Mouse (Mus musculus): ENCODE measurements around the gene Bco2. TPM values are rescaled to one million over a fixed set of nuclear protein-coding genes. Genes with fewer than 3 reads are reported as not detected.

The Bco2 gene
- total and polyA plus RNA-seq, 2 experiments: 6.0 to 24.3 TPM

DNA sequence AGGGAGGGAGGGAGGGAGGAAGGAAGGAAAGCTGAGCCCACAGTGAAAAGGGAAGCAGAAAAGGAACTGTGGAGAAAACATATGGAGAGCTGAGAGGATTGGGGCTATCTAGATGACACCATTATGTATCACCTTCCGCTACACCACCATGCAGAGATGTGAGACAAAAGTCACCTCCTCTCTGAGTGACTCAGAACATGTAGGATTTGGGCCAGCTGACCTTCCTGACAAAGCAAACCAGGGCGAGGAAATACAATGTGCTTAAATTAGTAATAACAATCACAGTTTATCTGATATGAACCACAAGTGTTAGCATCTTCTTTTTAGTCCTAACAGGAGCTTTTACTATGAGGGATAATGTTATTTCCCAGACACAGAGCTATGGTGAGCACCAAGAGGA lies 57.4 kb downstream of the Bco2 start:
- TF ChIP-seq POLR2A (IDR thresholded peaks at IDR 0.05; ENCODE audit: extremely low read depth, insufficient read depth, low read length) (no peak), CTCF (IDR thresholded peaks at IDR 0.05; ENCODE audit: low read depth, low read length) (no peak)
- no peak overlapping the region for H3K27ac ChIP-seq (replicated peaks; ENCODE audit: insufficient read depth, low read depth, low read length)
- H3K4me1 ChIP-seq (ENCODE audit: control insufficient read depth, insufficient read depth, low read length): peaks cover 8% of the 10 kb centered on the region
- H3K79me2 ChIP-seq (ENCODE audit: control insufficient read depth, insufficient read depth, low read length): 0 out of 2 replicates have a peak, but pooled peaks cover 3% of the 10 kb centered on the region
- no peak overlapping the region for H3K9ac ChIP-seq (ENCODE audit: low read depth, low read length)
- 72% methylated on average over 2 of the region's 2 CpGs for WGBS
- H3K36me3 ChIP-seq (ENCODE audit: control insufficient read depth, insufficient read depth, low read length): no peaks in the 10 kb centered on the region
- no peak for DNase-seq (ENCODE audit: extremely low read depth, low read depth, low spot score)
- H3K27me3 ChIP-seq (ENCODE audit: control insufficient read depth, insufficient read depth, low read length): no peaks in the 10 kb centered on the region
- no peak overlapping the region for H3K4me3 ChIP-seq (ENCODE audit: insufficient read depth, low read depth, low read length)

DNA sequence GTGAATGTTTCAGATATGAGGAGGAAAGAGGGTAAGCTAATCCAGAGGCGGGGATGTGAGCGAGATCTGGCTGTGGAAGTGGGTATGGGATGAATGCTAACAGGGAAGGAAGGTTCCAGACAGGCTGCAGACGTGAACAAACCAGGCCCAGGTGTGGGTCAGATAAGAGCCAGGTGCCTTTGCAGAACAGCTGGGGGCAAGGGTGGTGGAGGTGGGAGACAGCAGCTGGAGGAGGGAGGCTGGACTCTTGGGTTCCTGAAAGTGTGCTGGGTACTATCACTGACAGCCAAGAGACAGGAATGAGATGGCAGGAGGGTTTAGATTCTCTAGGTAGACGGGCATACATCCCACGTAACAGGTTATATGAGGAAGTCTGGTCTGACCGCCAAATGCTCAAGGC lies 57.9 kb downstream of the Bco2 start:
- H3K27me3 ChIP-seq (ENCODE audit: control insufficient read depth, insufficient read depth, low read length): no peaks in the 10 kb centered on the region
- DNase-seq (ENCODE audit: extremely low read depth, low read depth, low spot score): no peak
- no peak overlapping the region for H3K9ac ChIP-seq (ENCODE audit: low read depth, low read length)
- TF ChIP-seq CTCF (IDR thresholded peaks at IDR 0.05; ENCODE audit: low read depth, low read length) (no peak), POLR2A (IDR thresholded peaks at IDR 0.05; ENCODE audit: extremely low read depth, insufficient read depth, low read length) (no peak)
- H3K27ac ChIP-seq (replicated peaks; ENCODE audit: insufficient read depth, low read depth, low read length): no peak overlapping the region
- peaks cover 8% of the 10 kb centered on the region for H3K4me1 ChIP-seq (ENCODE audit: control insufficient read depth, insufficient read depth, low read length)
- WGBS: 81% methylated on average over 6 of the region's 6 CpGs
- H3K79me2 ChIP-seq (ENCODE audit: control insufficient read depth, insufficient read depth, low read length): 0 out of 2 replicates have a peak, but pooled peaks cover 3% of the 10 kb centered on the region
- H3K36me3 ChIP-seq (ENCODE audit: control insufficient read depth, insufficient read depth, low read length): no peaks in the 10 kb centered on the region
- no peak overlapping the region for H3K4me3 ChIP-seq (ENCODE audit: insufficient read depth, low read depth, low read length)

DNA sequence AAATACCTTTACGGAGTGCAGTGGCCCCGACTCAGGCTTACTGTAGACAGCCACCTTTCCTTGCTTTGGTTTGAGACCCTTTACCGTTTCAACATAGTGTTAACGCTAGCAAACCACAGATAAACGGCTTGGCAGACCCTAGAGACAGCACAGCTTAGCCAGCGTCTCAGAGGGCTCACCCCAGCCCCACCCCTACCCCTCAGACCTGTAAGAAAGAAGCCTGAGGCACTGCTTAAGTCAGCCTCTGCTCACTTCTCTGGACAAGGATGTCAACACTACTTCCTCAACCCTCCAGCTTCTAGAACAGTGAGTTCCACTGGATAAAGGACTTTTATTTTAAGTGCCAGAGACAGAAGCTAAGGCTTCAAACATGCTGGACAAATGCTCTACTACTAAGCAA lies 58.4 kb downstream of the Bco2 start:
- WGBS: 59% methylated on average over 6 of the region's 6 CpGs
- Histone ChIP-seq H3K4me1 (ENCODE audit: control insufficient read depth, insufficient read depth, low read length) (peaks cover 8% of the 10 kb centered on the region), H3K36me3 (ENCODE audit: control insufficient read depth, insufficient read depth, low read length) (no peaks in the 10 kb centered on the region), H3K9ac (ENCODE audit: low read depth, low read length) (no peak overlapping the region), H3K4me3 (ENCODE audit: insufficient read depth, low read depth, low read length) (no peak overlapping the region), H3K27ac (replicated peaks; ENCODE audit: insufficient read depth, low read depth, low read length) (no peak overlapping the region), H3K79me2 (ENCODE audit: control insufficient read depth, insufficient read depth, low read length) (0 out of 2 replicates have a peak, but pooled peaks cover 3% of the 10 kb centered on the region), H3K27me3 (ENCODE audit: control insufficient read depth, insufficient read depth, low read length) (no peaks in the 10 kb centered on the region)
- no peak for TF ChIP-seq POLR2A (IDR thresholded peaks at IDR 0.05; ENCODE audit: extremely low read depth, insufficient read depth, low read length)
- TF ChIP-seq CTCF (IDR thresholded peaks at IDR 0.05; ENCODE audit: low read depth, low read length): no peak
- no peak for DNase-seq (ENCODE audit: extremely low read depth, low read depth, low spot score)

DNA sequence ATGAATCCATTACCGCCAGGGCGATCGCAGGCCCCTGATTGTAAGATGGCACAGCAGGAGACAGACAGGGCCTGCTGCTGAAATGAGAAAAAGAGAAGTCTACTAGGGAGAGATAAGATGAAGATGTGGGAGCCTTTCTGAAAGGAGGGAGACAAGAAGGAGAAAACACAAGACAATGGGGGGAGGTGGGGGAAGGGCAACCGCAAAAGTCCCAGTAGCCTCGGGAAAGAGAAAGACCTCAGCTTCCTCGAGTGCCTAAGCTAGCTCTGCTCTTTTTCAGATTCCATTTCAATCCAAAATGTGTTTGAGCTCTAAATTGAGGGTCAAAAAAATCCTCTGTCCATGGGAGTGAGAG lies 58.9 kb downstream of the Bco2 start:
- TF ChIP-seq POLR2A (IDR thresholded peaks at IDR 0.05; ENCODE audit: extremely low read depth, insufficient read depth, low read length) (no peak), CTCF (IDR thresholded peaks at IDR 0.05; ENCODE audit: low read depth, low read length) (no peak)
- no peak for DNase-seq (ENCODE audit: extremely low read depth, low read depth, low spot score)
- H3K9ac ChIP-seq (ENCODE audit: low read depth, low read length): no peak overlapping the region
- H3K4me3 ChIP-seq (ENCODE audit: insufficient read depth, low read depth, low read length): no peak overlapping the region
- H3K4me1 ChIP-seq (ENCODE audit: control insufficient read depth, insufficient read depth, low read length): peaks cover 8% of the 10 kb centered on the region
- WGBS: 68% methylated on average over 6 of the region's 6 CpGs
- no peaks in the 10 kb centered on the region for H3K36me3 ChIP-seq (ENCODE audit: control insufficient read depth, insufficient read depth, low read length)
- no peak overlapping the region for H3K27ac ChIP-seq (replicated peaks; ENCODE audit: insufficient read depth, low read depth, low read length)
- no peaks in the 10 kb centered on the region for H3K27me3 ChIP-seq (ENCODE audit: control insufficient read depth, insufficient read depth, low read length)
- H3K79me2 ChIP-seq (ENCODE audit: control insufficient read depth, insufficient read depth, low read length): 0 out of 2 replicates have a peak, but pooled peaks cover 3% of the 10 kb centered on the region

DNA sequence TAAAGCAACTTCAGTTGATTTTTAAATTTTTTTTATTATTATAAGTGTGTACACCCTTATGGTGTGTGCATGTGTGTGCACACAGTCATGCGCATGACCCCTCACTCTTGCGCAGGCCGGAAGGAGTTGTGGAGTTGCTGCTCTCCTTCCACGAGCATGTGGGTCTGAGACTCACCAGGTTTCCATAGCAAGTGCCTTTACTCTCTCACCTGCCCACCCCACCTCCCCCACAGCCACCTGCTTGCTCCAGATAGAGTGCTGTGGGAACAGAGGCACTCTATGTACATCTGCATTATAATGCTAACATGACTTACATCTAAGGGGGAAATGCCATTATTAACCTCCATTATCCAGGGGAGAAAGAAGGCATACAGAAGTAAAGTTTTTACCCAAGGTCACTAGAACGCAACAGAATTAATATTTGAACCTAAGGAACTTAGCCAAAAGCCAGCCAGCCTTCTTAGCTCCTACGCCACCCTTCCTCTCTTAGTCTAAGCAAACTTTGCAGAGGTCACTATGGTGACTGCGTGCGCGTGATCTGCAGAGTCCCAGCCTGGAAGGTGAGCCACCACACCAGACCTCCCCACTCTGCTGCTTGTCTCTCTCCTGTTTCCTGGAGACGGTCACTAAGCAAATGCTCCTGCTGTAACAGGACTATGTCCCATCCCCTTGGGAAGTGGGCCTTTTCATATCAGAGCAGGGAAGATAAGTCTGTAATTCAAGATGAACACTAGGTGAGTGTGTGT lies 59.4 kb downstream of the Bco2 start:
- Histone ChIP-seq H3K36me3 (ENCODE audit: control insufficient read depth, insufficient read depth, low read length) (no peaks in the 10 kb centered on the region), H3K27ac (replicated peaks; ENCODE audit: insufficient read depth, low read depth, low read length) (no peak overlapping the region), H3K4me1 (ENCODE audit: control insufficient read depth, insufficient read depth, low read length) (peaks cover 8% of the 10 kb centered on the region), H3K27me3 (ENCODE audit: control insufficient read depth, insufficient read depth, low read length) (no peaks in the 10 kb centered on the region), H3K9ac (ENCODE audit: low read depth, low read length) (no peak overlapping the region), H3K4me3 (ENCODE audit: insufficient read depth, low read depth, low read length) (no peak overlapping the region), H3K79me2 (ENCODE audit: control insufficient read depth, insufficient read depth, low read length) (0 out of 2 replicates have a peak, but pooled peaks cover 3% of the 10 kb centered on the region)
- TF ChIP-seq POLR2A (IDR thresholded peaks at IDR 0.05; ENCODE audit: extremely low read depth, insufficient read depth, low read length): no peak
- no peak for TF ChIP-seq CTCF (IDR thresholded peaks at IDR 0.05; ENCODE audit: low read depth, low read length)
- no peak for DNase-seq (ENCODE audit: extremely low read depth, low read depth, low spot score)
- WGBS: 85% methylated on average over 10 of the region's 10 CpGs

DNA sequence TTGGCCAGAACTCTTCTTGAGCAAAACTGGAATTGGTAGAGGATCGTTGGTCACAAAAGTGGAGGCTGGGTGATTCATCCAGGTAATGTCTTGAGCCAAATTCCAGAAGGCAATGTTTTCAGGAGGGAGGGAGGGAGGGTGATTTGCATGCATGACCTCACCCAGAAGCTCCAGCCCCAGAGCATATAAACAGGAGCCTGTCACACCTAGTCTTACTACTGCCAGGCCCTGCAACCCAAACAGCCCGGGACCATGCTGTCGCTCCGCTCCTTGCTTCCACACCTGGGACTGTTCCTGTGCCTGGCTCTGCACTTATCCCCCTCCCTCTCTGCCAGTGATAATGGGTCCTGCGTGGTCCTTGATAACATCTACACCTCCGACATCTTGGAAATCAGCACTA lies 60.7 kb downstream of the Bco2 start, which contains the start of gene Plet1:
TSS of gene Plet1 (plus strand) at position 215 of the 400 bp plus-strand sequence.
- H3K9ac ChIP-seq (ENCODE audit: low read depth, low read length): no peak within 1 kb of the TSS
- no peak within 1 kb of the TSS for H3K27ac ChIP-seq (replicated peaks; ENCODE audit: insufficient read depth, low read depth, low read length)
- TF ChIP-seq CTCF (IDR thresholded peaks at IDR 0.05; ENCODE audit: low read depth, low read length): no peak
- no peak for TF ChIP-seq POLR2A (IDR thresholded peaks at IDR 0.05; ENCODE audit: extremely low read depth, insufficient read depth, low read length)
- H3K4me3 ChIP-seq (ENCODE audit: insufficient read depth, low read depth, low read length): no peak within 1 kb of the TSS
- WGBS: 82% methylated on average over 6 of the region's 6 CpGs
- H3K79me2 ChIP-seq (ENCODE audit: control insufficient read depth, insufficient read depth, low read length): no peaks in the 10 kb centered on the region
- H3K36me3 ChIP-seq (ENCODE audit: control insufficient read depth, insufficient read depth, low read length): no peaks in the 10 kb centered on the region
- H3K4me1 ChIP-seq (ENCODE audit: control insufficient read depth, insufficient read depth, low read length): peaks cover 3% of the 10 kb centered on the region; the same call in 1 of the 2 replicates
- no peaks in the 10 kb centered on the region for H3K27me3 ChIP-seq (ENCODE audit: control insufficient read depth, insufficient read depth, low read length)
- DNase-seq (ENCODE audit: extremely low read depth, low read depth, low spot score): no peak

Measured in liver, adult 2 months (tissue).